Mouse (Mus musculus) stomach, embryonic 16.5 days (tissue): Measurements from ENCODE around the gene S100a11. TPM values are rescaled to one million over a fixed set of nuclear protein-coding genes. Genes with fewer than 3 reads are reported as not detected.
A peak's percentile ranks its signal among the peaks of the same experiment; 100 is the strongest.

ENCODE experiments used
- ATAC-seq: fragments of 200-750 bp; cut with Nextera tagmentation; 2 replicates; pipeline ENCODE4 v1.8.0; 2017; ENCODE audit warnings: moderate number of reproducible peaks, moderate TSS enrichment; ENCODE audit not compliant: insufficient read depth, low FRiP score
- H3K27ac ChIP-seq: fragments of 300-500 bp; sonication (generic); 2 replicates; pipeline ENCODE4 v1.5.1; 2014; ENCODE audit warnings: low read length
- H3K27me3 ChIP-seq: fragments of 300-500 bp; sonication (generic); 2 replicates; pipeline ENCODE4 v1.6.1; 2014; ENCODE audit warnings: low read length, control low read depth, mixed read lengths; ENCODE audit not compliant: control insufficient read depth, insufficient read depth
- H3K36me3 ChIP-seq: fragments of 300-500 bp; sonication (generic); 2 replicates; pipeline ENCODE4 v1.6.1; 2014; ENCODE audit warnings: low read length; ENCODE audit not compliant: control insufficient read depth, insufficient read depth
- H3K4me1 ChIP-seq: fragments of 300-500 bp; sonication (generic); 2 replicates; pipeline ENCODE4 v1.6.1; 2014; ENCODE audit warnings: low read length, control low read depth, mixed read lengths; ENCODE audit not compliant: control insufficient read depth, insufficient read depth
- H3K4me2 ChIP-seq: fragments of 300-500 bp; sonication (generic); 2 replicates; pipeline ENCODE4 v1.6.1; 2014; ENCODE audit warnings: low read depth, low read length, mixed read lengths
- H3K4me3 ChIP-seq: fragments of 300-500 bp; sonication (generic); replicated peaks from 2 replicates; pipeline ENCODE4 v1.5.1; 2014; ENCODE audit warnings: mild to moderate bottlenecking, low read length
- H3K9ac ChIP-seq: fragments of 300-500 bp; sonication (generic); 2 replicates; pipeline ENCODE4 v1.6.1; 2014; ENCODE audit warnings: low read length
- H3K9me3 ChIP-seq: fragments of 300-500 bp; sonication (generic); replicated peaks from 2 replicates; pipeline ENCODE4 v1.6.1; 2016; ENCODE audit warnings: low read length, control low read depth; ENCODE audit not compliant: control insufficient read depth
- WGBS: fragments of 180-500 bp; shearing (Covaris S2); extraction: QIAGEN DNeasy Blood & Tissue Kit; methylation state at CpG from one replicate; pipeline ENCODE4 v1.1.7; 2014; 5-methylcytosine and 5-hydroxymethylcytosine counted together
- polyA plus RNA-seq: library from polyadenylated mRNA; unstranded; fragments of >200 nt; fragmentation: Nextera tagmentation; extraction: Ambion mirVana; gene quantifications from 2 replicates; pipeline ENCODE4 v1.2.1, GENCODE M21; 2015

Gene S100a11
- polyA plus RNA-seq, 1 experiment from 2014 or later: 2,104 TPM

- no peaks in the 10 kb centered on the region for H3K36me3 ChIP-seq
- peaks cover 19% of the 10 kb centered on the region for H3K4me1 ChIP-seq
- H3K27ac ChIP-seq: peak overlapping the region; percentile 95
- H3K9me3 ChIP-seq: no peaks in the 10 kb centered on the region
- H3K9ac ChIP-seq: peak overlapping the region; percentile 18; the same call in 1 of the 2 replicates
- H3K27me3 ChIP-seq: no peaks in the 10 kb centered on the region
- H3K4me2 ChIP-seq: peak overlapping the region; percentile 59
- peak overlapping the region; percentile 69 for H3K4me3 ChIP-seq
- WGBS: 45% methylated on average over 9 of the region's 9 CpGs
- ATAC-seq: no peak
Observed at GRCm38 (mm10) chr3:93553765-93554378, 33.6 kb downstream of the S100a11 start.

- peak overlapping the region; percentile 95 for H3K27ac ChIP-seq
- H3K36me3 ChIP-seq: no peaks in the 10 kb centered on the region
- 0 out of 2 replicates have a peak, but pooled peaks have one; percentile 5 for ATAC-seq
- H3K4me1 ChIP-seq: peaks cover 21% of the 10 kb centered on the region
- WGBS: 13% methylated on average over 13 of the region's 13 CpGs
- no peaks in the 10 kb centered on the region for H3K9me3 ChIP-seq
- H3K4me2 ChIP-seq: peak overlapping the region; percentile 59
- peak overlapping the region; percentile 49 for H3K9ac ChIP-seq
- H3K27me3 ChIP-seq: no peaks in the 10 kb centered on the region
- H3K4me3 ChIP-seq: peak overlapping the region; percentile 69
Observed at GRCm38 (mm10) chr3:93554379-93554980, 34.2 kb downstream of the S100a11 start.

GRCm38 (mm10) chr3:93554981-93555877 lies 34.9 kb downstream of the S100a11 start, which contains the start of gene S100a10:
Gene S100a10, plus strand, starts transcription at chr3:93555080.
- peak within 1 kb of the TSS; percentile 59 for H3K4me2 ChIP-seq

GRCm38 (mm10) chr3:93555878-93556254 lies 35.6 kb downstream of the S100a11 start:
- Histone ChIP-seq H3K4me1 (peaks cover 21% of the 10 kb centered on the region), H3K4me2 (peak overlapping the region; percentile 59), H3K9ac (peak overlapping the region; percentile 83), H3K4me3 (peak overlapping the region; percentile 69), H3K27me3 (no peaks in the 10 kb centered on the region), H3K27ac (peak overlapping the region; percentile 95), H3K9me3 (no peaks in the 10 kb centered on the region), H3K36me3 (no peaks in the 10 kb centered on the region)
- ATAC-seq: peak; percentile 49; the same call in 1 of the 2 replicates
- 22% methylated on average over 2 of the region's 2 CpGs for WGBS

More at GRCm38 (mm10) chr3:93554981-93555877, 34.9 kb downstream of the S100a11 start, which contains the start of gene S100a10:
- Histone ChIP-seq H3K27me3 (no peaks in the 10 kb centered on the region), H3K9ac (peak within 1 kb of the TSS; percentile 83), H3K27ac (peak within 1 kb of the TSS; percentile 95), H3K36me3 (no peaks in the 10 kb centered on the region), H3K9me3 (no peaks in the 10 kb centered on the region), H3K4me1 (peaks cover 21% of the 10 kb centered on the region), H3K4me3 (peak within 1 kb of the TSS; percentile 69)
- peak; percentile 87 for ATAC-seq
- WGBS: 1% methylated on average over 33 of the region's 39 CpGs

GRCm38 (mm10) chr3:93556599-93556998 lies 36.3 kb downstream of the S100a11 start:
- peak overlapping the region; percentile 69 for H3K4me3 ChIP-seq
- H3K9me3 ChIP-seq: no peaks in the 10 kb centered on the region
- H3K9ac ChIP-seq: peak overlapping the region; percentile 83
- peaks cover 21% of the 10 kb centered on the region for H3K4me1 ChIP-seq
- H3K4me2 ChIP-seq: peak overlapping the region; percentile 59
- 41% methylated on average over 1 of the region's 1 CpGs for WGBS
- no peak for ATAC-seq
- H3K27me3 ChIP-seq: no peaks in the 10 kb centered on the region
- peak overlapping the region; percentile 95 for H3K27ac ChIP-seq
- no peaks in the 10 kb centered on the region; the same call in 1 of the 2 replicates for H3K36me3 ChIP-seq

- H3K4me3 ChIP-seq: peak overlapping the region; percentile 28
- 43% methylated on average over 4 of the region's 4 CpGs for WGBS
- no peak overlapping the region for H3K9ac ChIP-seq
- peak overlapping the region; percentile 59 for H3K4me2 ChIP-seq
- ATAC-seq: no peak
- no peaks in the 10 kb centered on the region for H3K27me3 ChIP-seq
- no peaks in the 10 kb centered on the region for H3K9me3 ChIP-seq
- no peaks in the 10 kb centered on the region; the same call in 1 of the 2 replicates for H3K36me3 ChIP-seq
- H3K27ac ChIP-seq: 0 out of 2 replicates have a peak overlapping the region, but pooled peaks have one; percentile 27
- H3K4me1 ChIP-seq: peaks cover 21% of the 10 kb centered on the region
Observed at GRCm38 (mm10) chr3:93557471-93557870, 37.2 kb downstream of the S100a11 start.

GRCm38 (mm10) chr3:93559961-93560360 lies 39.7 kb downstream of the S100a11 start:
- no peak for ATAC-seq
- Histone ChIP-seq H3K27ac (no peak overlapping the region), H3K9ac (no peak overlapping the region), H3K4me3 (no peak overlapping the region), H3K9me3 (no peaks in the 10 kb centered on the region), H3K36me3 (peaks cover 5% of the 10 kb centered on the region; the same call in 1 of the 2 replicates), H3K4me1 (peaks cover 18% of the 10 kb centered on the region), H3K4me2 (no peak overlapping the region), H3K27me3 (no peaks in the 10 kb centered on the region)
- WGBS: 79% methylated on average over 6 of the region's 6 CpGs

- no peak overlapping the region for H3K4me3 ChIP-seq
- H3K4me1 ChIP-seq: peaks cover 7% of the 10 kb centered on the region; the same call in 1 of the 2 replicates
- no peak overlapping the region for H3K9ac ChIP-seq
- no peak overlapping the region for H3K4me2 ChIP-seq
- no peak overlapping the region for H3K27ac ChIP-seq
- peaks cover 6% of the 10 kb centered on the region; the same call in 1 of the 2 replicates for H3K36me3 ChIP-seq
- no peaks in the 10 kb centered on the region for H3K9me3 ChIP-seq
- H3K27me3 ChIP-seq: no peaks in the 10 kb centered on the region
- WGBS: 77% methylated on average over 2 of the region's 2 CpGs
- no peak for ATAC-seq
Observed at GRCm38 (mm10) chr3:93562372-93562771, 42.1 kb downstream of the S100a11 start.
